Mouse (Mus musculus) T-cell, adult 66 days (primary cell): ENCODE measurements around the gene Tubb1. TPM values are rescaled to one million over a fixed set of nuclear protein-coding genes. Genes with fewer than 3 reads are reported as not detected.

Source experiments
- total RNA-seq, 2 experiments: library from RNA; stranded (reverse); gene quantifications; 3 replicates in 1 of 2; 4 replicates in 1 of 2; pipeline ENCODE4 v1.2.4; 2023

The Tubb1 gene
- not detected for total RNA-seq

DNA sequence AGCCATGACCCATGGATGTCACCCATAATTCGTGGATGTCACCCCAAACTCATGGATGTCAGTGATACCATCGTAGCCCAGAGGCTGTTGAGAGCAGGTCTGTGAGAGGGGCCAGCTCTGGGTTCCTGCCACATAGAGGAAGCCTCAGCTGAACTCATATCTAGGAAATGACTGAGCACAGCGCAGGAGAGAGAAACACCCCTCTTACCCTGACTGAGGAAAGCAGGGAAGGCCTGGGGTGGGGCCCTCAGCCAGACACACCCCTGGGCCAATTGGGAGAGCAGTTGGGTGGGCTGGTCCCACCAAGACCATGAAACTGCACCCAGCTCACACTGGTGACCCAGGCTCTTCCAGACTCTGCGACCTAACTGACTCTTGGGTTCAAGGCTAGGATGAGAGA is at the start of gene Tubb1:
Gene Tubb1 (plus strand): TSS at position 343 of the 400 bp plus-strand sequence.

DNA sequence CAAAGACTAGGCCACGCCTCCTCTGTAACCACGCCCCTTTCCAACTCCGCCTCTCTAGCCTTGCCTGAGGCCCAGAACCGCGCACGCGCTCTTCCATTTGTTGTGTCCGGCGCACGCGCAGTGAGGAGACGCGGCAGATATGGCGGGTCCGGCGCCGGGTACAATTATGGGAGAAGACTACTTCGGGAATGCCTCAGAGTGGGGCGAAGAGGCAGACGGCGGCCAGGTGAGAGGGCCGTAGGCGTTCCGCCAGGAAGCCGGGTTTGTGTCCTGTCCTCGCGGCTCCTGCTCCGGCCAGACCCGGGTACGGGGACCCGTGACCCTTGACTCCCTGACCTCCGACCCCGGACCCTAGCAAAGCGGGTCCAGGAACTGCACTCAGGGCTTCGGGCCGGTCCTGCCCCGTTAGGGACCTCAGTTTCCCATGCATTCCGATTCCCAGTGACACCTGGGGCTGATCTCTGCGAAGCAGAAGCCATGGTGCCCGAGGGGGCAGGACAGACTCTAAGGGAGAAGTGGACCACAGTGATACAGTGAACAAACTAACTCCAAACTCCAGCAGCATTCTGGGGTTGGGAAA is 34.7 kb upstream of the Tubb1 start, which contains the start of gene Nelfcd:
Gene Nelfcd (plus strand): TSS at position 74 of the 580 bp plus-strand sequence.

DNA sequence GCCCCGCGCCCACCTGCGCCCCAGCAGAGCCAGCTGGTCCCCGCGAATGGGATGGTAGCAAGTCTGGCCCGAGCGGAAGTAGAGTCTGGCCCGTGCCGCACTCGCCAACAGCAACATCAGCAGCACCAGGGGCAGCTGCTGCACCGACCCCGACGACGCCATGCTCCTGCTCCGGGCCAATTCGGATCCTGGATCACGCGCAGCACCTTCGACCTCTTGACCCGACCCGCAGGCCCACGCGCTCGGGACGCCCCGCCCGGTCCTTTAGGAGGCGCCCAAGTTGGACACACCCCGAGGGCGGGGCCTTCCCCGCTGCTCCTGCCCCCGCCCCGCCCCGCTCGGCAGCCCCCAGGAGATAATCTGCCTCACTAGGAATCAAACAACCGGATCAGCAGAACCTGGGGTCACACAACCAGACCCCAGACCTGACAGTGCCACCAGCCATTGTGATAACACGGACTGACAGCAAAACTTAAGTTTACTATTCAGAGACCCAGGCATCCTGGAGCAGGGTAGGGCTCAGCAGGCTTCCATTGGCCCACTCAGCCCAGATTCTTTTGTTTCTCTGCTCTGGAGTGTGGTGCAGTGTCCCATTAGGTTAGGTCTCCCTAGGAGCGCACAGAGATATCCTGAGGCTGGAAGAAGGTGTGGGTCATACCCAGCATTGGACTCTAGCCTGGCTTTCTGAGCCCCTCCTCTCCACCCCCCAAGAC is 11.6 kb upstream of the Tubb1 start, which contains the start of gene Ctsz:
Gene Ctsz (minus strand): TSS at position 303 of the 713 bp plus-strand sequence.

DNA sequence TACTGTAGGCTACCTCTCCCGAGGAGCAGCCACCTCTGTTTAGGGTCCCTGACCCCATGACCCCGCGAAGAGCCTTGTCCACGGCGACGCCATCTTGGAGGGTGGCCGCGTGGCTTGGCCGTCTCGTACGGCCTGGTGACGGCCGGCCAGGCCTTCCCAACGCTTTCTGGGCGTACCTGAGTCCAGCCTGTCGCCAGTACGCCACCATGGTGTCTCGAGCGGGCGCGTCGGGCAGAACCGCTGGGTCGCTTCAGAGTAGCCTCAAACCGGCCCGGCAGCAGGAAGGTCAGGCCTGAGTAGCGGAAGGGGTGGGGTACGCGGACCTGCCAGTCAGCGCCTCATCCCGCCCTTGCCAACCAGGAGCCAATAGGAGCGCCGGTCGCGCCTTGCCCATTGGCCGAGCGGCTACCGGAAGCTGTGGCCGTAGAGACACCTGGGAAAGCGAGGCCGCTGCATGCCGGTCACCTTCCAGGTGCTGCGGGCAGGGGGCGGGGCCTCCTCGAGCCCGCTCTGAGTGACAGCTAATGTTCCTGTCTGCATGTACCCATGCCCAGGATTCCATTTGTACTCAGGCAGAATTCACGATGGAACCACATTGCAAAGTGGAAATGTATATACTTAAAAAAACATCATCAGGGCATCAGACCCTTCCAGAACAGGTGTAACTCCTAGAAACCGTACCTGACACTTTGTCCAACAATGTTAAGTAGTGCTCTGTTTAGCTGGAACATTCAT is 13.5 kb downstream of the Tubb1 start, which contains the start of gene Atp5e:
Gene Atp5e (minus strand): TSS at position 317 of the 735 bp plus-strand sequence.

DNA sequence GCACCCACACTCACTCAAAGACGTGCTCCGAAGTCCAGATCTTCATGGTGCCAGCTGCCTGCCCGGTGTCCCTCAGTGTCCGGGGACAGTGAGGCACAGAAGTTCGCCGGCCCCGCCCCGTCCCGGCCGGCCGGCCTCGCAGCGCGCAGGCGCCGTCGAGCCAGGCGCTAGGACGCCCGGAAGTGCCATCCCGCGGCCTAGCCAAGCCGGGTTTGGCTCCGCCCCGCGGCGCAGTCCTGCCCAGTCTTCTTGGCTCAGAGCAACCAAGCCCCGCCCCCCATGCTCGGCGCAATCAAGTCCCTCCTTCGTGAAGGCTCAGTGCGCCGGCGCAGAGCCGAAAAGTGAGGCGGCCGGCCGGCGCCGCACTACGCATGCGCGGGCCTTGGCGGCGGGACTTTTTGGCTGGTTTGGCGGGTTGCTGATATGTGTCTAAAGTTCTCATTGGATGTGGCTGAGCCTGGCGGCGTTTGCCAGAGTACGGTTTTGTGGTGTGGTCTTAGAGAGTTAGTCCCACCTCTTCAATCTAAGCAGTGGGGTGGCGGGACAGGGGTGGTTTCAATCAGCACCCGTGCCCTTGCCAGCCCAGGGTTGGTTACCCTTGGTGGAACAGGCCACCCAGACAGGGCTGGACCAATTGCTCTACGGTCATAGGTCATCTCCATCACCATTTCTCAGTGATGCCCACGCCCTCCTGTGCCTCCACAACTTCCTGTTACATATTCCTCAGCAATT is 22.5 kb downstream of the Tubb1 start, which contains the start of gene Prelid3b:
Gene Prelid3b (minus strand): TSS at position 264 of the 732 bp plus-strand sequence.

Other genes starting within 250 kb of the Tubb1 start
- gene Gnas, start 166.4 kb upstream of the Tubb1 start, total RNA-seq: 100 to 1,000 TPM; 407 to 416 TPM
- under 1 TPM in 1 of 2 experiments, not detected in 1; 0.77 TPM for gene Gm20721, start 104.0 kb upstream of the Tubb1 start, total RNA-seq
- 10 to 100 TPM; 40.9 to 55.6 TPM for gene Nelfcd, start 34.9 kb upstream of the Tubb1 start, total RNA-seq
- 10 to 100 TPM; 23.5 to 33.6 TPM for gene Ctsz, start 11.7 kb upstream of the Tubb1 start, total RNA-seq
- gene Atp5e, start 13.4 kb downstream of the Tubb1 start, total RNA-seq: 100 to 1,000 TPM; 217 to 265 TPM
- gene Prelid3b, start 22.4 kb downstream of the Tubb1 start, total RNA-seq: 10 to 100 TPM; 44.3 to 48.2 TPM
- gene Zfp831, start 192.8 kb downstream of the Tubb1 start, total RNA-seq: 10 to 100 TPM; 44.2 to 49.1 TPM